26 mouse cellular contexts compared by ENCODE assay signal in genomic region chr16:35677511-35678113, GRCm38 (mm10).
DNase-seq lines count a peak whose midpoint lies in the region; ATAC-seq and TF ChIP-seq lines count a peak whose summit lies in the region.
"Had no signal": no experiment of that assay in that cellular context is flagged by ENCODE, and none has a peak within 500 bp of the region (broad histone marks: within the 10 kb centered on the region; RNA-seq: fewer than 3 reads in every experiment).

No protein-coding gene starts in this region.

- peak; percentile 69; the same call in 1 of the 2 replicates for TF ChIP-seq EP300 in liver, postnatal 0 days (IDR thresholded peaks at IDR 0.05; ENCODE audit: low read depth)

- no peak for TF ChIP-seq CTCF in liver, postnatal 0 days (IDR thresholded peaks at IDR 0.05; ENCODE audit: low read depth)

- H3K4me2 ChIP-seq in liver, embryonic 11.5 days = peak overlapping the region; percentile 11; the same call in 1 of the 2 replicates
- no peak overlapping the region for H3K4me2 ChIP-seq in liver, postnatal 0 days (ENCODE audit: low read depth, low read length)
- H3K4me2 ChIP-seq in hindbrain, embryonic 13.5 days = no peak overlapping the region
- H3K4me2 ChIP-seq: forebrain, embryonic 13.5 days; heart, embryonic 12.5 days; intestine, embryonic 15.5 days; limb, embryonic 12.5 days had no signal

- H3K27ac ChIP-seq in liver, embryonic 11.5 days (ENCODE audit: low read depth, low read length) = no peak overlapping the region
- H3K27ac ChIP-seq in liver, postnatal 0 days (ENCODE audit: low read depth) = no peak overlapping the region
- no peak overlapping the region for H3K27ac ChIP-seq in hindbrain, embryonic 13.5 days
- H3K27ac ChIP-seq: forebrain, embryonic 13.5 days; gastrocnemius, adult 2 months; intestine, embryonic 15.5 days; layer of hippocampus, adult 2 months; limb, embryonic 12.5 days had no signal

- H3K4me1 ChIP-seq in liver, embryonic 11.5 days (replicated peaks; ENCODE audit: control insufficient read depth, insufficient read depth, low read length) = 0 out of 2 replicates have a peak, but pooled peaks cover 4% of the 10 kb centered on the region
- H3K4me1 ChIP-seq in liver, postnatal 0 days (ENCODE audit: insufficient read depth) = no peaks in the 10 kb centered on the region
- H3K4me1 ChIP-seq in hindbrain, embryonic 13.5 days (replicated peaks) = peaks cover 9% of the 10 kb centered on the region
- H3K4me1 ChIP-seq: forebrain, embryonic 13.5 days; intestine, embryonic 15.5 days; limb, embryonic 12.5 days had no signal

- ATAC-seq in liver, embryonic 11.5 days (replicated peaks; ENCODE audit: low FRiP score) = peak; percentile 89
- peak; percentile 66; the same call in 1 of the 2 replicates for ATAC-seq in liver, postnatal 0 days
- no peak for ATAC-seq in hindbrain, embryonic 13.5 days (ENCODE audit: low FRiP score)
- ATAC-seq: forebrain, embryonic 13.5 days; hindbrain, embryonic 16.5 days; intestine, embryonic 15.5 days; Patski had no signal

- H3K27me3 ChIP-seq in liver, embryonic 11.5 days (replicated peaks; ENCODE audit: control insufficient read depth, insufficient read depth, low read length) = peaks cover 8% of the 10 kb centered on the region
- no peaks in the 10 kb centered on the region for H3K27me3 ChIP-seq in liver, postnatal 0 days (ENCODE audit: insufficient read depth, low read length)
- no peaks in the 10 kb centered on the region for H3K27me3 ChIP-seq in hindbrain, embryonic 13.5 days
- H3K27me3 ChIP-seq: forebrain, embryonic 13.5 days; heart, embryonic 12.5 days; intestine, embryonic 15.5 days; limb, embryonic 12.5 days had no signal

- H3K36me3 ChIP-seq in liver, embryonic 11.5 days (ENCODE audit: control insufficient read depth, insufficient read depth, low read length) = no peaks in the 10 kb centered on the region
- H3K36me3 ChIP-seq in liver, postnatal 0 days (replicated peaks; ENCODE audit: insufficient read depth, low read length) = no peaks in the 10 kb centered on the region
- no peaks in the 10 kb centered on the region for H3K36me3 ChIP-seq in hindbrain, embryonic 13.5 days
- H3K36me3 ChIP-seq: heart, embryonic 12.5 days; intestine, embryonic 15.5 days; limb, embryonic 12.5 days had no signal

- DNase-seq in ovary, adult 18-20 months (ENCODE audit: low spot score) = peak; percentile 36
- DNase-seq in ovary, postnatal 36 days (ENCODE audit: low spot score) = no peak
- peak; percentile 64 for DNase-seq in liver, embryonic 11.5 days (ENCODE audit: low spot score)
- DNase-seq in liver, postnatal 0 days = no peak
- no peak for DNase-seq in embryo, embryonic 10 days (ENCODE audit: low spot score)
- no peak for DNase-seq in heart, postnatal 36 days
- no peak for DNase-seq in testis, postnatal 10 days (ENCODE audit: low spot score)
- DNase-seq: cerebellum, adult 18-20 months; cerebellum, postnatal 14 days; gastrocnemius, adult 2 months; heart, adult 11 months; kidney, adult 9 months; kidney, postnatal 25 days; layer of hippocampus, postnatal 36 days; lung, adult 2 months; lung, postnatal 14 days; right cerebral cortex, postnatal 14 days; spleen, adult 18-20 months had no signal

- WGBS in liver, embryonic 11.5 days = 29% methylated on average over 8 of the region's 8 CpGs
- WGBS in liver, postnatal 0 days (ENCODE audit: insufficient replicate concordance) = 38% methylated on average over 8 of the region's 8 CpGs
- WGBS in hindbrain, embryonic 13.5 days = 76% methylated on average over 8 of the region's 8 CpGs

- no peak overlapping the region for H3K4me3 ChIP-seq in liver, embryonic 11.5 days (ENCODE audit: low read depth, low read length)
- H3K4me3 ChIP-seq in liver, postnatal 0 days (ENCODE audit: low read depth, low read length) = no peak overlapping the region
- no peak overlapping the region for H3K4me3 ChIP-seq in hindbrain, embryonic 13.5 days
- H3K4me3 ChIP-seq: forebrain, embryonic 13.5 days; gastrocnemius, adult 2 months; heart, embryonic 12.5 days; intestine, embryonic 15.5 days; layer of hippocampus, adult 2 months; limb, embryonic 12.5 days had no signal

- no peak overlapping the region for H3K9ac ChIP-seq in liver, embryonic 11.5 days (ENCODE audit: low read depth, low read length)
- no peak overlapping the region for H3K9ac ChIP-seq in liver, postnatal 0 days (replicated peaks)
- H3K9ac ChIP-seq in hindbrain, embryonic 13.5 days = no peak overlapping the region
- H3K9ac ChIP-seq: forebrain, embryonic 13.5 days; heart, embryonic 12.5 days; intestine, embryonic 15.5 days; limb, embryonic 12.5 days had no signal

- no peaks in the 10 kb centered on the region for H3K9me3 ChIP-seq in liver, embryonic 11.5 days (ENCODE audit: control insufficient read depth, low read length)
- no peaks in the 10 kb centered on the region for H3K9me3 ChIP-seq in liver, postnatal 0 days (ENCODE audit: low read length)
- H3K9me3 ChIP-seq in hindbrain, embryonic 13.5 days = no peaks in the 10 kb centered on the region
- H3K9me3 ChIP-seq: forebrain, embryonic 13.5 days; heart, embryonic 12.5 days; intestine, embryonic 15.5 days; limb, embryonic 12.5 days had no signal

- intact Hi-C loops in heart, postnatal 36 days (cut with DNase I) = no loop called here

Comparison
In these comparisons a context has a peak if more than half of its experiments do, and no peak if none do; other contexts are left out.
1. DNase-seq: peak in ovary, adult 18-20 months (single experiment) and liver, embryonic 11.5 days (single experiment); none in ovary, postnatal 36 days (single experiment), liver, postnatal 0 days (single experiment), embryo, embryonic 10 days (single experiment), heart, postnatal 36 days (0 of 2) and testis, postnatal 10 days (single experiment).